Mouse (Mus musculus) heart, postnatal 14 days (tissue): ENCODE results near the gene Sox9. TPM values are rescaled to one million over a fixed set of nuclear protein-coding genes. Genes with fewer than 3 reads are reported as not detected.

Experiments used
- DNase-seq, 2 experiments: peaks; one replicate each; pipeline ENCODE4 v3.0.0; 2021 to 2022
- intact Hi-C: fragments of 180-260 bp; cut with DNase I; formaldehyde crosslinking; loops from one replicate; pipeline ENCODE4 v1.15.1; 2025
- long read RNA-seq, 2 experiments: library from polyadenylated mRNA; stranded (forward); transcript quantifications; one replicate each; pipeline ENCODE4 v2.0.0; 2021
- total RNA-seq, 2 experiments: library from RNA; stranded (reverse); gene quantifications; 2 replicates each; pipeline ENCODE4 v1.2.3; 2021

Sox9 gene
- total RNA-seq = 1 to 10 TPM; 2.7 to 2.8 TPM
- long read RNA-seq, experiment 1, full-length matches to known transcripts = 2 of 2 reads
- long read RNA-seq, experiment 1, partial matches to known transcripts = 0 of 2 reads
- long read RNA-seq, experiment 1, other reads (novel, unspliced or antisense) = 0 of 2 reads
- long read RNA-seq, experiment 2, full-length matches to known transcripts = 2 of 2 reads
- long read RNA-seq, experiment 2, partial matches to known transcripts = 0 of 2 reads
- long read RNA-seq, experiment 2, other reads (novel, unspliced or antisense) = 0 of 2 reads

GRCm38 (mm10) chr11:112781994-112782356 is at the start of gene Sox9:
Sox9 (plus strand) TSS chr11:112782224.
- DNase-seq = peak; percentile 79 to 83
- intact Hi-C loops = loop anchor here (2.0 to 10.0 kb wide), 3 partner anchors 60 to 383 kb away; no protein-coding TSS in a partner anchor

- no peak for DNase-seq
- intact Hi-C loops = no loop called here
These were observed 49.6 kb upstream of the Sox9 start for GRCm38 (mm10) chr11:112732401-112732800.

GRCm38 (mm10) chr11:112737071-112737470 is 45.0 kb upstream of the Sox9 start:
- intact Hi-C loops = no loop called here
- no peak for DNase-seq

- DNase-seq = no peak
- intact Hi-C loops = no loop called here
These were observed 42.3 kb upstream of the Sox9 start for GRCm38 (mm10) chr11:112739681-112740080.

- no peak for DNase-seq
- intact Hi-C loops = no loop called here
These were observed 25.5 kb upstream of the Sox9 start for GRCm38 (mm10) chr11:112756516-112756915.

- intact Hi-C loops = no loop called here
- DNase-seq = no peak
These were observed 24.0 kb upstream of the Sox9 start for GRCm38 (mm10) chr11:112758056-112758455.

- DNase-seq = peak; percentile 8 to 14
These were observed 15.1 kb upstream of the Sox9 start for GRCm38 (mm10) chr11:112766956-112767355.

GRCm38 (mm10) chr11:112767531-112768041 is 14.4 kb upstream of the Sox9 start:
- DNase-seq = no peak
- intact Hi-C loops = no loop called here

More at GRCm38 (mm10) chr11:112766956-112767355, 15.1 kb upstream of the Sox9 start:
- intact Hi-C loops = no loop called here

GRCm38 (mm10) chr11:112772791-112773355 is 9.2 kb upstream of the Sox9 start:
- no peak for DNase-seq
- intact Hi-C loops = no loop called here

GRCm38 (mm10) chr11:112779762-112780161 is 2.3 kb upstream of the Sox9 start:
- intact Hi-C loops = loop anchor here (2.0 to 10.0 kb wide), 5 partner anchors 63 to 1243 kb away; no protein-coding TSS in a partner anchor
- DNase-seq = peak; percentile 33 to 51

- DNase-seq = no peak
- intact Hi-C loops = loop anchor here (5.0 to 10.0 kb wide), 2 partner anchors 62 to 204 kb away; no protein-coding TSS in a partner anchor
These were observed 1.6 kb upstream of the Sox9 start for GRCm38 (mm10) chr11:112780394-112780920.

- DNase-seq = peak; percentile 45 to 46
- intact Hi-C loops = loop anchor here (5.0 to 10.0 kb wide), 2 partner anchors 61 to 204 kb away; no protein-coding TSS in a partner anchor
These were observed 751 bp upstream of the Sox9 start for GRCm38 (mm10) chr11:112781035-112781911.

- peak in 1 of 2 experiments; percentile 33 for DNase-seq
- intact Hi-C loops = loop anchor here (2.0 to 10.0 kb wide), 3 partner anchors 60 to 382 kb away; no protein-coding TSS in a partner anchor
These were observed 515 bp downstream of the Sox9 start for GRCm38 (mm10) chr11:112782357-112783121.

- intact Hi-C loops = loop anchor here (2.0 to 10.0 kb wide), 3 partner anchors 59 to 381 kb away; no protein-coding TSS in a partner anchor
- no peak for DNase-seq
These were observed 1.6 kb downstream of the Sox9 start for GRCm38 (mm10) chr11:112783401-112784346.

GRCm38 (mm10) chr11:112784347-112784902 is 2.4 kb downstream of the Sox9 start:
- intact Hi-C loops = loop anchor here (5.0 to 10.0 kb wide), 2 partner anchors 58 to 200 kb away; no protein-coding TSS in a partner anchor
- DNase-seq = no peak

- intact Hi-C loops = loop anchor here (5.0 to 10.0 kb wide), 2 partner anchors 57 to 200 kb away; no protein-coding TSS in a partner anchor
- DNase-seq = no peak
These were observed 2.9 kb downstream of the Sox9 start for GRCm38 (mm10) chr11:112784903-112785381.

- DNase-seq = no peak
- intact Hi-C loops = loop anchor here (10.0 kb wide), 1 partner anchor 199 kb away; no protein-coding TSS in a partner anchor
These were observed 3.6 kb downstream of the Sox9 start for GRCm38 (mm10) chr11:112785581-112785980.
